Mouse (Mus musculus) cerebellum, adult (tissue): ENCODE data around the gene Lrrk1.
A peak's percentile ranks its signal among the peaks of the same experiment; 100 is the strongest.

Source experiments
- ATAC-seq: cut with Nextera tagmentation; 2 replicates; pipeline ENCODE4 v1.9.2; 2017; ENCODE audit warnings: mild to moderate bottlenecking, moderate library complexity, mixed read lengths; ENCODE audit not compliant: insufficient number of reproducible peaks, low FRiP score, low TSS enrichment

Gene Lrrk1

DNA sequence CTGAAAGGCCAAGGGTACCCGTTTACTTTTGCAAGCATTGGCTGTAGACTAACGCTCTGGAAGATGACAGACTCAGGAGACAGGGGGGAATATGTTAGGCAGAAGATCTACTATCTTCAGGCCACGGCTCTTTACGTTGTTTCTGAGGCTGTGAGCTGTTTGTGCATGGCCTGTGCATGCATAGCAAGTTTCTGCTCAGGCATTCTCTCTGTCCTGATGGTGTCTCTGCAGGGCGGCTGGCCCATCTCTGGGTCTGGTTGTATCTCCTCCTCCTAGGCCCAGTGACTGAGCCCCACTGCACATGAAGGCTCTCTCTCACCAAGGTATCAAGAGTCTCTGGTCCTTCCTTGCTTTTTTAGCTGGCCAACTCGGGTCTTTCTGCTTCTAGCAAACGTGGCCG, 127.9 kb downstream of the Lrrk1 start:
- ATAC-seq = peak; percentile 57

GRCm38 (mm10) chr7:66259436-66260206, 128.5 kb downstream of the Lrrk1 start:
- no peak for ATAC-seq

- no peak for ATAC-seq
Observed at GRCm38 (mm10) chr7:66258997-66259396, 129.2 kb downstream of the Lrrk1 start.

DNA sequence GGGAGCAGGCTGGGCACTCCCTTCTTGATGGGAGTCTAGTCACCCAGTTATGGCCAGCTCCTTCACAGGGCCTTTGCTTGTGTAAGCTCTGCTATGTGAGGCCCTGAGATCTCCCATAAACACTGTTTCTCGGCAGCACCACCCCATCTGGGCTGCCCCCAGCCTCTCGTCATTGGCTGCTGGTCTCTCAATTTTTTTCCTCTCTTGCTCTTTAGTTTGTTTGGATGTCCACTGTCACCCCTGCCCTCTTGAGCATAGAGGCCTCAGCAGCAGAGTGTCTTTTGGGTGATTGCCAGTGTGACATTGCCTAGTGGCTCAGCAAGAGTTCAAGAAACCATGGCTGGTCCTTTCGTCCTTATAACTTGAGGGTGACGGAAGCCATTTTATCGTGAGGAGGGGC, 130.9 kb downstream of the Lrrk1 start:
- ATAC-seq = no peak

DNA sequence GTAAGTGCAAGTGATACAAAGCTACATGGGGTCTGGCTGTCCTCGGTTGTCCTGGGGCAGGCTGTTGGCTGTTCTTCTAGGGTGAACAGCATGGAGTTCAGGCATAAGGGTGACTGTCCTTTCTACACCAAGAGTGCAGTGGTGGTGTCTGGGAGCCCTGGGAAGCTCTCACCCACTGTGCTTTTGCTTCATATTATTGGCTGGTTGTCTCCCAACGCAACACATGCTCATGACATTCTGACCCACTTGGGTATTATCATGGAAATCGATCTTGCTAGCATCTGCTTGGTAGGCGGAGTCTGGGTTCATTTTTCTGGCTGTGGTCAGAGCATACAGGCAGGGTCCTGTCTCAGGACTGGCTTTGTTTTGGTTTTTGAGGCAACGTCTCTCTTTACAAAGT, 131.7 kb downstream of the Lrrk1 start:
- no peak for ATAC-seq

DNA sequence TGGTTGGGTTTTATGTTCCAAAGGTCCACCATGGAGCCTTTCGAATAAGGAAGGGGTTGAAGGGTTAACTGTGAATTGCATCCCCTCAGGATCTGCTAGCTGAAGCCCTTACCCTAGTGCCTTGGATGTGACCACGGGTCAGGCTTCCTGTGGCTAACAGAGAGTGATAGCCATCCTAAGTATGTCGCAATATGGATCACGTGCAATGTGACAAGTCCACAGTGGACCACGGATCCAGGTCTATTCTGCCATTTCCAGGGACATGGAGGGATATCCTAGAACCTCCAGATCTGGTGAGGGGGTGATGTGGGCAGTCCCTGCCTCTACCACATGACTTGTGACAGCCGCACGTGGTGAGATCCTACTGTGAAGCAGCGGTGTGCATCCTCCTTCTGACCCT, 133.2 kb downstream of the Lrrk1 start:
- no peak for ATAC-seq

GRCm38 (mm10) chr7:66253975-66254651, 134.0 kb downstream of the Lrrk1 start:
- no peak for ATAC-seq

DNA sequence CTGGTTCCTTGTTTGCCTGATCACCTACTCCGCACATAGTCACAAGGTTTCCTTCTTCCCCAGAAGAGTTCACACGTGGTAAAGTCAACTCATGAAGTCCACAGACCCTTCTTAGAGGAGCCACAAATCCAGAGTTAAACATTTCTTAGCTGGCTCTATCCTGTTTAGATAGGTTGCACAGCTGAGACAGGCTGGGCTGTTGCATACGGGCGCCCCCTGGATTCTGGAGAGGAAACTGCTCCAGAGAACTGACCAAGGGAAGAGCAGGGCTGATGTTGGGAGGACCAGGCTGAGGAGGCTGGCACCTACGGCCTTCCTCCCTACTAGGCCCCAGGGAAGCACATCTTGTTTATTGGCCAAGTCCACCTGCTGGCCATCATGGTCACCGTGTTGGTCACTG, 138.1 kb downstream of the Lrrk1 start:
- ATAC-seq = peak; percentile 54; the same call in 1 of the 2 replicates

DNA sequence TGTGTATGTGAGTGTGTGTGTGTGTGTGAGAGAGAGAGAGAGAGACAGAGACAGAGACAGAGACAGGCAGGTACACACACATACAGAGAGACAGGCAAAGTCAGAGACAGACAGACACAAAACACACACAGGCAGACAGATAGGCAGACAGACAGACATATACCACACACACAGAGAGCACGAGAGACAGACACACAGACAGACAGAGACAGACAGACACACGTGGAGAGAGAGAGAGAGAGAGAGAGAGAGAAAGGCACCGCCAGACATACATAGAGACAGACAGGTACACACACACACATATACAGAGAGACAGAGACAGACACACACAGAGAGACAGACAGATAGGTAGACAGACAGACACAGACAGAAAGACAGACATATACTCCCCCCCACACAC, 138.7 kb downstream of the Lrrk1 start:
- ATAC-seq = no peak

- ATAC-seq = no peak
Observed at GRCm38 (mm10) chr7:66249020-66249419, 139.1 kb downstream of the Lrrk1 start.

DNA sequence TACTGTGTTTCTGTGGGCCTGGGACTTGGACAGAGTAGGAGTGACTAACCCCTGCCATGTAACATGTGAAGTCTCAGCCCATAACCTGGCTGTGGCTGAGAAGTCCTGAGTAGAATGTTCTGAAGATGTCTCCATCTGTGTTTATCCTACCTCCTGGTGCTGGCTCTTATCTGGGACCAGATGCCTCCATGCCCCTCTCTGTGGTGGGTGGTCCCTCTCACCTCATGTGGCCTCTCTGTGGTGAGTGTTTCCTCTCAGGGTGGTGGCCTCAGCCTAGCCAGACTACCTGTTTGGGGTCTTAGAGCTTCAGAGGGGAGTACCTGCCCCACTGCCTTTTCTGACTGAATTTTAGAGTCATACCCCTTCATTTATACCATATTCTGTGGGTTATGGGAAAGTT, 139.9 kb downstream of the Lrrk1 start:
- ATAC-seq = no peak

GRCm38 (mm10) chr7:66247274-66248021, 140.7 kb downstream of the Lrrk1 start:
- 0 out of 2 replicates have a peak, but pooled peaks have one; percentile 27 for ATAC-seq

GRCm38 (mm10) chr7:66246716-66247235, 141.4 kb downstream of the Lrrk1 start:
- no peak for ATAC-seq

DNA sequence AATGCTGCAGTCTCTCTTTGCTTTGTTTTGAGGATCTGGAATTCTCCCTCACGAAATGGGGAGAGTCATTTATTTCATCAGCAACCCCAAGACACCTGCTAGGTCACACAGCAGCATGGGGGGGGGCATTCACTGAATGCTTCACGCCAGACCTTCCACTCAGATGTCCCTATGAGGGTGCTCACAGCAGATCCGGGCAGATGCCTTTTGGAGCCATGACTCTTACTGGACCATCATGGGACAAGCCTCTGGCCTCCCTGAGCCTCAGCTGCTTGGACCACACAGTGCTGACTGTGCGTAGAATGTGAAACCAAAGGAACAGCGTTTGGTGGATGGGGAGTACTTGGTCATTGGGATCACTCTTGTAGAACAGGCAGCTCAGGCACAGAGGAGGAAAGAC, 142.5 kb downstream of the Lrrk1 start:
- ATAC-seq = no peak

DNA sequence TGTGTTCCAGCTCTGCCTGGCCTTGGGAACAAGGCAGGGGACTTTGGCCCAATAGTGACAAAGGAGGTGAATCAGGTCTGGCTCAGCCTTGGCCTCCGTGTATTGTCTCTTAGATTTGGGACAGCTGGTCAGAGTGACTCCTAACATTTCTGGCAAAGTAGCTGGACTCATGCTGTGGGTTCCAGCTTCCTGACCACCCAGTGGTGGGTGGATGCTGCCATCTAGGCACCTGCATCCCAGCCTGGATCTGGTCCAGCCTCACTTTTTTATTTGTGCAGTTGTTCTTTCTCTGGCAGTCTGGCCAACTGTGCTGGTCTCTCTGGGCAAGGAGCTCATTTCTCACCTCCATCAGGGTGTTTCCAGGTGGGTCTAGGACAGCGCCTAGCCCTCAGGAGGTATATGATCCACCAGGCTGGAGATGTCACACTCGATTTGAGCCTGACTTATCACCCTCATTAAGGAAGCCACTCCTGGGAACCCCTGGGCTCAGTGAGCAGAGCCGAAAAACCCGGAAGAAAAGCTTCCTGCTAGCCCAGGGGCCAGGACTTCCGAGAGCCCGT, 144.3 kb downstream of the Lrrk1 start:
- ATAC-seq = no peak; the same call in 1 of the 2 replicates

- no peak for ATAC-seq
Observed at GRCm38 (mm10) chr7:66241855-66242412, 146.2 kb downstream of the Lrrk1 start.

DNA sequence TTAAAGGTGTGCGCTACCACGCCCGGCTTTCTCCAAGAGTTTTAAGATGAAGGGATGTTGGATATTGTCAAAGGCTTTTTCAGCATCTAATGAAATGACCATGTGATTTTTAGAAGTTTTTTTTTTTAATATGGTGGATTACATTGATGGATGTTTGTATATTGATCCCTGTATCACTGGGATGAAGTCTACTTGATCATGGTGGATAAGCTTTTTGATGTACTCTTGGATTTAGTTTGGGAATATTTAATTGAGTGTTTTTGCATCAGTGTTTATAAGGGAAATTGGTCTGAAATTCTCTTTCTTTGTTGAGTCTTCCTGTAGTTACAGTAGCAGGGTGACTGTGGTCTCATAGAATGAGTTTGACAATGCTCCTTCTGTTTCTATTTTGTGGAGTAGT, 150.0 kb downstream of the Lrrk1 start:
- ATAC-seq = no peak

GRCm38 (mm10) chr7:66233947-66234516, 154.1 kb downstream of the Lrrk1 start:
- ATAC-seq = no peak

GRCm38 (mm10) chr7:66233141-66233946, 154.8 kb downstream of the Lrrk1 start:
- ATAC-seq = no peak
